Comparison of ENCODE assay signal across 16 mouse cellular contexts in genomic region chr2:121359461-121359860, GRCm38 (mm10). TPM values are rescaled to one million over a fixed set of nuclear protein-coding genes. Genes with fewer than 3 reads are reported as not detected.
DNase-seq lines count a peak whose midpoint lies in the region; ATAC-seq lines count a peak whose summit lies in the region.
"Had no signal": no experiment of that assay in that cellular context is flagged by ENCODE, and none has a peak within 500 bp of the region (broad histone marks: within the 10 kb centered on the region; RNA-seq: fewer than 3 reads in every experiment).

No protein-coding gene starts in this region.

- H3K9ac ChIP-seq in hindbrain, embryonic 11.5 days (ENCODE audit: low read depth, low read length) = no peak overlapping the region
- peak overlapping the region; percentile 77; the same call in 1 of the 2 replicates for H3K9ac ChIP-seq in hindbrain, embryonic 16.5 days (ENCODE audit: low read depth, low read length)
- 0 out of 2 replicates have a peak overlapping the region, but pooled peaks have one; percentile 54 for H3K9ac ChIP-seq in neural tube, embryonic 15.5 days (replicated peaks)
- H3K9ac ChIP-seq: lung, embryonic 15.5 days had no signal

- H3K4me2 ChIP-seq in hindbrain, embryonic 11.5 days (replicated peaks; ENCODE audit: low read depth, low read length) = no peak overlapping the region
- peak overlapping the region; percentile 60 for H3K4me2 ChIP-seq in hindbrain, embryonic 16.5 days (ENCODE audit: low read length)
- peak overlapping the region; percentile 56 for H3K4me2 ChIP-seq in neural tube, embryonic 15.5 days

- peak; percentile 2 for DNase-seq in hindbrain, embryonic 11.5 days (ENCODE audit: low spot score)
- DNase-seq in hindbrain, embryonic 10.5 days (ENCODE audit: low spot score) = no peak
- DNase-seq in cerebellum, adult 9-11 months = peak; percentile 64
- no peak for DNase-seq in embryonic facial prominence, embryonic 10.5 days (ENCODE audit: low spot score)
- DNase-seq in layer of hippocampus, postnatal 36 days = no peak
- no peak for DNase-seq in layer of hippocampus, postnatal 14 days (ENCODE audit: low spot score in 2 of 2)
- DNase-seq: gastrocnemius, postnatal 14 days; kidney, postnatal 10 days had no signal

- H3K4me1 ChIP-seq in hindbrain, embryonic 11.5 days (replicated peaks; ENCODE audit: control insufficient read depth, insufficient read depth, low read length) = peaks cover 7% of the 10 kb centered on the region
- peaks cover 18% of the 10 kb centered on the region for H3K4me1 ChIP-seq in hindbrain, embryonic 10.5 days (replicated peaks)
- H3K4me1 ChIP-seq in hindbrain, embryonic 16.5 days (ENCODE audit: control insufficient read depth, insufficient read depth, low read depth, low read length) = peaks cover 13% of the 10 kb centered on the region
- H3K4me1 ChIP-seq in neural tube, embryonic 15.5 days = peaks cover 31% of the 10 kb centered on the region
- peaks cover 27% of the 10 kb centered on the region for H3K4me1 ChIP-seq in embryonic facial prominence, embryonic 10.5 days

- H3K27me3 ChIP-seq in hindbrain, embryonic 11.5 days (ENCODE audit: control insufficient read depth, insufficient read depth, low read length) = peaks cover 17% of the 10 kb centered on the region; the same call in 1 of the 2 replicates
- peaks cover 38% of the 10 kb centered on the region for H3K27me3 ChIP-seq in hindbrain, embryonic 10.5 days (ENCODE audit: insufficient read depth, poor library complexity, severe bottlenecking)
- H3K27me3 ChIP-seq in hindbrain, embryonic 16.5 days (replicated peaks; ENCODE audit: control insufficient read depth, insufficient read depth, low read length) = peaks cover 5% of the 10 kb centered on the region
- H3K27me3 ChIP-seq in neural tube, embryonic 15.5 days (replicated peaks) = peaks cover 18% of the 10 kb centered on the region; the same call in 1 of the 2 replicates
- peaks cover 33% of the 10 kb centered on the region for H3K27me3 ChIP-seq in embryonic facial prominence, embryonic 10.5 days (replicated peaks; ENCODE audit: low read depth, poor library complexity, severe bottlenecking)

- H3K9me3 ChIP-seq in hindbrain, embryonic 11.5 days (ENCODE audit: control insufficient read depth, low read length) = no peaks in the 10 kb centered on the region
- H3K9me3 ChIP-seq in hindbrain, embryonic 10.5 days = no peaks in the 10 kb centered on the region
- H3K9me3 ChIP-seq in hindbrain, embryonic 16.5 days (ENCODE audit: control insufficient read depth, low read length) = no peaks in the 10 kb centered on the region
- no peaks in the 10 kb centered on the region for H3K9me3 ChIP-seq in neural tube, embryonic 15.5 days (replicated peaks)
- H3K9me3 ChIP-seq in embryonic facial prominence, embryonic 10.5 days = no peaks in the 10 kb centered on the region
- H3K9me3 ChIP-seq: lung, embryonic 15.5 days had no signal

- ATAC-seq in hindbrain, embryonic 11.5 days (ENCODE audit: low FRiP score) = no peak
- ATAC-seq in hindbrain, embryonic 16.5 days = no peak
- ATAC-seq in neural tube, embryonic 15.5 days (ENCODE audit: low FRiP score) = no peak

- H3K27ac ChIP-seq in hindbrain, embryonic 11.5 days (ENCODE audit: low read depth, low read length) = no peak overlapping the region
- no peak overlapping the region for H3K27ac ChIP-seq in hindbrain, embryonic 10.5 days
- no peak overlapping the region for H3K27ac ChIP-seq in hindbrain, embryonic 16.5 days (ENCODE audit: low read depth, low read length)
- H3K27ac ChIP-seq in neural tube, embryonic 15.5 days (replicated peaks) = no peak overlapping the region
- H3K27ac ChIP-seq in embryonic facial prominence, embryonic 10.5 days (replicated peaks) = no peak overlapping the region
- H3K27ac ChIP-seq: lung, embryonic 15.5 days had no signal

- 56% methylated on average over 4 of the region's 4 CpGs for WGBS in hindbrain, embryonic 11.5 days
- 54% methylated on average over 4 of the region's 4 CpGs for WGBS in hindbrain, embryonic 10.5 days
- WGBS in hindbrain, embryonic 16.5 days = 51% methylated on average over 4 of the region's 4 CpGs
- 50% methylated on average over 4 of the region's 4 CpGs for WGBS in neural tube, embryonic 15.5 days
- 53% methylated on average over 4 of the region's 4 CpGs for WGBS in embryonic facial prominence, embryonic 10.5 days

- no peaks in the 10 kb centered on the region for H3K36me3 ChIP-seq in hindbrain, embryonic 11.5 days (ENCODE audit: control insufficient read depth, insufficient read depth, low read length)
- no peaks in the 10 kb centered on the region for H3K36me3 ChIP-seq in hindbrain, embryonic 10.5 days
- H3K36me3 ChIP-seq in hindbrain, embryonic 16.5 days (ENCODE audit: control insufficient read depth, insufficient read depth, low read length) = 0 out of 2 replicates have a peak, but pooled peaks cover under 1% of the 10 kb centered on the region
- peaks cover 7% of the 10 kb centered on the region for H3K36me3 ChIP-seq in neural tube, embryonic 15.5 days
- H3K36me3 ChIP-seq in embryonic facial prominence, embryonic 10.5 days (replicated peaks) = no peaks in the 10 kb centered on the region
- H3K36me3 ChIP-seq: lung, embryonic 15.5 days had no signal

- H3K4me3 ChIP-seq in hindbrain, embryonic 11.5 days (ENCODE audit: low read depth, low read length) = no peak overlapping the region
- no peak overlapping the region for H3K4me3 ChIP-seq in hindbrain, embryonic 10.5 days
- peak overlapping the region; percentile 54 for H3K4me3 ChIP-seq in hindbrain, embryonic 16.5 days (ENCODE audit: low read length)
- H3K4me3 ChIP-seq in neural tube, embryonic 15.5 days (replicated peaks) = peak overlapping the region; percentile 49
- H3K4me3 ChIP-seq in embryonic facial prominence, embryonic 10.5 days = no peak overlapping the region
- H3K4me3 ChIP-seq: lung, embryonic 15.5 days had no signal

RNA-seq across cellular contexts. Expression of gene Ckmt1, which starts 1.9 kb away (rescaled TPM):
- 8.5 and 9.2 TPM in 2 replicates for polyA plus RNA-seq in hindbrain, embryonic 11.5 days (2014; fragmentation: Nextera tagmentation; extraction: Ambion mirVana)
- polyA plus RNA-seq in hindbrain, embryonic 10.5 days (2016; fragmentation: Nextera tagmentation; extraction: Ambion mirVana) = 5.1 and 6.7 TPM in 2 replicates
- polyA plus RNA-seq in hindbrain, embryonic 16.5 days (2015; fragmentation: Nextera tagmentation; extraction: Ambion mirVana) = 137 and 165 TPM in 2 replicates
- polyA plus RNA-seq in neural tube, embryonic 15.5 days (2015; fragmentation: Nextera tagmentation; extraction: Ambion mirVana) = 131 and 149 TPM in 2 replicates
- polyA plus RNA-seq in embryonic facial prominence, embryonic 10.5 days (2016; fragmentation: Nextera tagmentation; extraction: Ambion mirVana) = 3.6 and 6.0 TPM in 2 replicates
- 100 to 1,000 TPM; 376 to 384 TPM for total RNA-seq in layer of hippocampus, postnatal 36 days (2021)
- total RNA-seq in layer of hippocampus, postnatal 14 days (2021) = 100 to 1,000 TPM; 333 to 351 TPM
- total RNA-seq: hematopoietic stem cell, adult 5-6 weeks; megakaryocyte, adult 5-6 weeks had no signal

RNA-seq across cellular contexts. Expression of gene Ppip5k1, which starts 4.3 kb away (rescaled TPM):
- 10.9 and 11.8 TPM in 2 replicates for polyA plus RNA-seq in hindbrain, embryonic 11.5 days (2014; fragmentation: Nextera tagmentation; extraction: Ambion mirVana)
- polyA plus RNA-seq in hindbrain, embryonic 10.5 days (2016; fragmentation: Nextera tagmentation; extraction: Ambion mirVana) = 10.4 and 10.7 TPM in 2 replicates
- polyA plus RNA-seq in hindbrain, embryonic 16.5 days (2015; fragmentation: Nextera tagmentation; extraction: Ambion mirVana) = 22.6 and 23.2 TPM in 2 replicates
- 20.5 and 22.0 TPM in 2 replicates for polyA plus RNA-seq in neural tube, embryonic 15.5 days (2015; fragmentation: Nextera tagmentation; extraction: Ambion mirVana)
- polyA plus RNA-seq in embryonic facial prominence, embryonic 10.5 days (2016; fragmentation: Nextera tagmentation; extraction: Ambion mirVana) = 10.2 and 10.5 TPM in 2 replicates
- 100 to 1,000 TPM in 1 of 2 experiments, 10 to 100 TPM in 1; 98.7 to 107 TPM for total RNA-seq in layer of hippocampus, postnatal 36 days (2021)
- 10 to 100 TPM; 69.1 to 74.4 TPM for total RNA-seq in layer of hippocampus, postnatal 14 days (2021)

RNA-seq across cellular contexts. Expression of gene Strc, which starts 27.5 kb away (rescaled TPM):
- not detected in 2 replicates for polyA plus RNA-seq in hindbrain, embryonic 11.5 days (2014; fragmentation: Nextera tagmentation; extraction: Ambion mirVana)
- polyA plus RNA-seq in hindbrain, embryonic 10.5 days (2016; fragmentation: Nextera tagmentation; extraction: Ambion mirVana) = not detected in 2 replicates
- polyA plus RNA-seq in hindbrain, embryonic 16.5 days (2015; fragmentation: Nextera tagmentation; extraction: Ambion mirVana) = 0.03 and 0.04 TPM in 2 replicates
- polyA plus RNA-seq in neural tube, embryonic 15.5 days (2015; fragmentation: Nextera tagmentation; extraction: Ambion mirVana) = not detected in 2 replicates
- not detected in 2 replicates for polyA plus RNA-seq in embryonic facial prominence, embryonic 10.5 days (2016; fragmentation: Nextera tagmentation; extraction: Ambion mirVana)
- total RNA-seq in layer of hippocampus, postnatal 36 days (2021) = 1 to 10 TPM in 1 of 2 experiments, under 1 TPM in 1; 0.63 to 1.5 TPM
- under 1 TPM; 0.09 to 0.31 TPM for total RNA-seq in layer of hippocampus, postnatal 14 days (2021)
- total RNA-seq: gastrocnemius, postnatal 14 days; hematopoietic stem cell, adult 5-6 weeks; liver, adult 2 months; megakaryocyte, adult 5-6 weeks had no signal
- polyA plus RNA-seq: brain, embryonic 14.5 days; liver, adult 2 months; lung, embryonic 15.5 days; neural tube, embryonic 11.5 days had no signal

RNA-seq across cellular contexts. Expression of gene Pdia3, which starts 54.1 kb away (rescaled TPM):
- 470 and 556 TPM in 2 replicates for polyA plus RNA-seq in hindbrain, embryonic 11.5 days (2014; fragmentation: Nextera tagmentation; extraction: Ambion mirVana)
- 498 and 605 TPM in 2 replicates for polyA plus RNA-seq in hindbrain, embryonic 10.5 days (2016; fragmentation: Nextera tagmentation; extraction: Ambion mirVana)
- polyA plus RNA-seq in hindbrain, embryonic 16.5 days (2015; fragmentation: Nextera tagmentation; extraction: Ambion mirVana) = 379 and 403 TPM in 2 replicates
- polyA plus RNA-seq in neural tube, embryonic 15.5 days (2015; fragmentation: Nextera tagmentation; extraction: Ambion mirVana) = 400 and 471 TPM in 2 replicates
- 609 and 638 TPM in 2 replicates for polyA plus RNA-seq in embryonic facial prominence, embryonic 10.5 days (2016; fragmentation: Nextera tagmentation; extraction: Ambion mirVana)
- 100 to 1,000 TPM; 219 to 255 TPM for total RNA-seq in layer of hippocampus, postnatal 36 days (2021)
- 100 to 1,000 TPM; 194 to 224 TPM for total RNA-seq in layer of hippocampus, postnatal 14 days (2021)

RNA-seq across cellular contexts. Expression of gene Catsper2, which starts 54.1 kb away (rescaled TPM):
- polyA plus RNA-seq in hindbrain, embryonic 11.5 days (2014; fragmentation: Nextera tagmentation; extraction: Ambion mirVana) = 1.9 and 2.7 TPM in 2 replicates
- polyA plus RNA-seq in hindbrain, embryonic 10.5 days (2016; fragmentation: Nextera tagmentation; extraction: Ambion mirVana) = 1.6 and 3.0 TPM in 2 replicates
- polyA plus RNA-seq in hindbrain, embryonic 16.5 days (2015; fragmentation: Nextera tagmentation; extraction: Ambion mirVana) = 3.5 and 3.6 TPM in 2 replicates
- polyA plus RNA-seq in neural tube, embryonic 15.5 days (2015; fragmentation: Nextera tagmentation; extraction: Ambion mirVana) = 3.0 and 5.7 TPM in 2 replicates
- 3.3 and 3.7 TPM in 2 replicates for polyA plus RNA-seq in embryonic facial prominence, embryonic 10.5 days (2016; fragmentation: Nextera tagmentation; extraction: Ambion mirVana)
- 1 to 10 TPM; 5.7 to 6.4 TPM for total RNA-seq in layer of hippocampus, postnatal 36 days (2021)
- total RNA-seq in layer of hippocampus, postnatal 14 days (2021) = 1 to 10 TPM; 4.1 to 4.6 TPM

Comparison
In these comparisons a context has a peak if more than half of its experiments do, and no peak if none do; other contexts are left out.
1. DNase-seq: peak in hindbrain, embryonic 11.5 days (single experiment) and cerebellum, adult 9-11 months (single experiment); none in hindbrain, embryonic 10.5 days (single experiment), embryonic facial prominence, embryonic 10.5 days (single experiment), layer of hippocampus, postnatal 36 days (0 of 2) and layer of hippocampus, postnatal 14 days (0 of 2).
2. H3K4me3 ChIP-seq: peak in hindbrain, embryonic 16.5 days (single experiment) and neural tube, embryonic 15.5 days (single experiment); none in hindbrain, embryonic 11.5 days (single experiment), hindbrain, embryonic 10.5 days (single experiment) and embryonic facial prominence, embryonic 10.5 days (single experiment).
3. RNA of gene Ckmt1, which starts 1.9 kb away (polyA plus RNA-seq): 137 to 165 TPM in hindbrain, embryonic 16.5 days and 131 to 149 TPM in neural tube, embryonic 15.5 days; 8.5 to 9.2 TPM in hindbrain, embryonic 11.5 days, 5.1 to 6.7 TPM in hindbrain, embryonic 10.5 days and 3.6 to 6.0 TPM in embryonic facial prominence, embryonic 10.5 days; every median in the first group is over 10 times any median in the second.